Mouse (Mus musculus): Measurements from ENCODE around the gene Napepld.

DNA sequence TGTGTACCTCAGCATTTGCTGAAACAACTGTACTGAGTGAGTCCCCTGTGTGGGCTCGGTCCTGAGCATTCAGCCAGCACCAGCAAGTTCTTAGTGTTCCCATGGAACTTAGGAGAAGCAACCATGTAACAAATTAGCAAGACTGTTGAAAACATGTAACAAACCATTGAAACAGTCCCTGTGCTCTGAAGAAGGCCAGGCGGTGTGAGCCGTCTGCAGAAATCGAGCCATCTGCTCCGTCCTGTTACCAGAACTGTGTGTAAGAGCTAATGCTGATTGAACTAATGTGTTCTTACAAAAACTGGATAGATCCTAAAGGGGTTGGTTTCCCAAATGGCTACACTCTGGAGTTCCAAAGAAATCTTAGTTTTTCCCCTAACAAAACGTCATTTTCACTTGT, 40.3 kb downstream of the Napepld start:
- TF ChIP-seq POLR2A (IDR thresholded peaks at IDR 0.05; ENCODE audit: borderline replicate concordance, extremely low read depth, insufficient read depth, insufficient read length, poor library complexity, severe bottlenecking) (no peak), CTCF (IDR thresholded peaks at IDR 0.05; ENCODE audit: borderline replicate concordance, extremely low read depth, insufficient read depth, insufficient read length) (no peak)

Data from brain, embryonic 14.5 days (tissue).